Mouse (Mus musculus): ENCODE results near the gene Fancd2os.

DNA sequence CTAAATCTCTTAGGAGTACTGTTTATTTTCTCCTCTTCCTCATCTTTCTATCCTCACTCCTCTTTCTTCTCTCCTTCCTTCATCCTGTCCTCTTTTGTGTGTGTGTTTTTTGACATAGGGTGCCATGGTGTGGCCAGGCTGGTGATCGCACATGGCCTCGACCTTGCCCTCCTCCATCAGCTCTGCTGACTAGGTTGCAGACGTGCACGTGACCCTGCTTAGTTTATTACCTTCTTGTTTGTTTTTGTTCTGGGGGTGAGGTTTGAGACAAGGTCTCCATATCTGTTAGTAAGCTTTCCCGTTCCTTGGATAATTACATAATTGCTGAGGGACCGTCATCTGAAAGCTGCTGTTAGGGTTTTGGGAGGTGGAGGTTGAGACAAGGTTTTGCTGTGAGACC is 8.4 kb upstream of the Fancd2os start:
- no peak for TF ChIP-seq CTCF (conservative IDR thresholded peaks at IDR 0.05; ENCODE audit: low read length)
- TF ChIP-seq NANOG (IDR thresholded peaks at IDR 0.05; ENCODE audit: borderline replicate concordance, low read length), result no peak
- TF ChIP-seq POU5F1 (IDR thresholded peaks at IDR 0.05; ENCODE audit: borderline replicate concordance, low read length), result no peak

Data from E14TG2a.4 (cell line).